Mouse (Mus musculus) embryonic facial prominence, embryonic 10.5 days (tissue): Measurements from ENCODE around the gene Endod1. TPM values are rescaled to one million over a fixed set of nuclear protein-coding genes. Genes with fewer than 3 reads are reported as not detected.

ENCODE experiments used
- DNase-seq: peaks from one replicate; pipeline ENCODE4 v3.0.0-alpha.2; 2017; ENCODE audit warnings: low spot score
- H3K27ac ChIP-seq: fragments of 300-500 bp; sonication (generic); replicated peaks from 2 replicates; pipeline ENCODE4 v1.5.1; 2016; ENCODE audit warnings: mild to moderate bottlenecking
- H3K27me3 ChIP-seq: fragments of 300-500 bp; sonication (generic); replicated peaks from 2 replicates; pipeline ENCODE4 v1.6.1; 2016; ENCODE audit warnings: low read depth, mild to moderate bottlenecking; ENCODE audit not compliant: poor library complexity, severe bottlenecking
- H3K36me3 ChIP-seq: fragments of 300-500 bp; sonication (generic); replicated peaks from 2 replicates; pipeline ENCODE4 v1.6.1; 2016; ENCODE audit warnings: mild to moderate bottlenecking, moderate library complexity
- H3K4me1 ChIP-seq: fragments of 300-500 bp; sonication (generic); 2 replicates; pipeline ENCODE4 v1.6.1; 2016
- H3K4me3 ChIP-seq: fragments of 300-500 bp; sonication (generic); 2 replicates; pipeline ENCODE4 v1.5.1; 2016; ENCODE audit warnings: mild to moderate bottlenecking, moderate library complexity
- H3K9me3 ChIP-seq: fragments of 300-500 bp; sonication (generic); 2 replicates; pipeline ENCODE4 v1.6.1; 2016; ENCODE audit warnings: mild to moderate bottlenecking
- WGBS: fragments of 180-500 bp; shearing (Covaris S2); methylation state at CpG from one replicate; pipeline ENCODE4 v1.1.7; 2016; 5-methylcytosine and 5-hydroxymethylcytosine counted together
- polyA plus RNA-seq: library from polyadenylated mRNA; unstranded; fragments of >200 nt; fragmentation: Nextera tagmentation; extraction: Ambion mirVana; gene quantifications from 2 replicates; pipeline ENCODE4 v1.2.1, GENCODE M21; 2016

Endod1 gene
- polyA plus RNA-seq = 6.9 and 8.0 TPM in 2 replicates

DNA sequence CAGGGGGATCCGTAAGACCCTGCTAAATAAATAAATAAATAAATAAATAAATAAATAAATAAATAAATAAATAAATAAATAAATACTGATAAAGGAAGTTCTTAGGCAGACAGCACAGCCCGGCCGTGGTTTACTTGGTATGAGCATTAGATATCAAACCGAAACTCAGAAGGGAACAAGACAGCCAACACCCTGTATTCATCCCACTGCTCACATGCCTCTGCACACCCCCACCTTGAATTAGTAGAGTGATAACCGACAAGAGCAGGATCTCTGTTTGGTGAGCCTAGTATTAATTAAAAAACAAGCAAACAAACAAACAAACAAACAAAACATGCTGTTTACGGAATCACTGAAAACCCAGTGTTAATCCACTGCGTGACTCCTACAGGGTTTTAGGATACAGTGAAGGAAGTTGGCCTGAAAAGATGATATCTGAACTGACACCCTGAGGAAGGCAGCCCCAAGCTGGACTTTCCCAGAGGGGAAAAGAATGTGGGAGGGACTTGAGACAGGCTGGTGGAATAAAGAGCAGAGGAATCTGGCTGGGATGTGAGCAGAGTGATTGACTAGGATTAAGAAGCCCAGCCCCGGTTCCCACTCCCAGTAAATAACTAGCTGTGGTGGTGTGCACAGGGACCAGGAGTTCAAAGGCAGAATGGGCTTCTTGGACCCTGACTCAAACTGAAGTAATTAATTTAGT, at the start of gene Endod1:
Endod1 (minus strand) TSS at position 155 of the 703 bp plus-strand sequence.
- peaks cover 20% of the 10 kb centered on the region for H3K27me3 ChIP-seq
- peak within 1 kb of the TSS; percentile 84 for H3K27ac ChIP-seq
- peak within 1 kb of the TSS; percentile 77 for H3K4me3 ChIP-seq
- H3K36me3 ChIP-seq = no peaks in the 10 kb centered on the region
- WGBS = 5% methylated on average over 8 of the region's 8 CpGs
- no peaks in the 10 kb centered on the region for H3K9me3 ChIP-seq
- H3K4me1 ChIP-seq = peaks cover 30% of the 10 kb centered on the region
- peak; percentile 32 for DNase-seq

DNA sequence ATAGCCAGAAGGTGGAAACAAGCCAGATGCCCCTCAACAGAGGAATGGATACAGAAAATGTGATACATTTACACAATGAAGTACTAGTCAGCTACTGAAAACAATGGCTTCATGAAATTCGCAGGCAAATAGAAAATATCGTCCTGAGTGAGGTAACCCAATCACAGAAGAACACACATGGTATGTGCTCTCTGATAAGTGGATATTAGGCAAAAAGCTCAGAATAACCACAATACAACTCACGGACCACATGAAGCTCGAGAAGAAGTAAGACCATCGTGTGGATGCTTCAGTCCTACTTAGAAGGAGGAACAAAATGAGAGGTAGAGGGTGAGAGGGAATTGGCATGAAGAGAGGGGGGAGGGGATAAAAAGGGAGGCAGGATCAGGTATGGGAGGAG, 27.8 kb upstream of the Endod1 start:
- no peak overlapping the region for H3K27ac ChIP-seq
- DNase-seq = no peak
- no peak overlapping the region for H3K4me3 ChIP-seq
- H3K36me3 ChIP-seq = no peaks in the 10 kb centered on the region
- H3K27me3 ChIP-seq = no peaks in the 10 kb centered on the region
- H3K4me1 ChIP-seq = no peaks in the 10 kb centered on the region
- WGBS = 90% methylated on average over 5 of the region's 5 CpGs
- no peaks in the 10 kb centered on the region for H3K9me3 ChIP-seq

DNA sequence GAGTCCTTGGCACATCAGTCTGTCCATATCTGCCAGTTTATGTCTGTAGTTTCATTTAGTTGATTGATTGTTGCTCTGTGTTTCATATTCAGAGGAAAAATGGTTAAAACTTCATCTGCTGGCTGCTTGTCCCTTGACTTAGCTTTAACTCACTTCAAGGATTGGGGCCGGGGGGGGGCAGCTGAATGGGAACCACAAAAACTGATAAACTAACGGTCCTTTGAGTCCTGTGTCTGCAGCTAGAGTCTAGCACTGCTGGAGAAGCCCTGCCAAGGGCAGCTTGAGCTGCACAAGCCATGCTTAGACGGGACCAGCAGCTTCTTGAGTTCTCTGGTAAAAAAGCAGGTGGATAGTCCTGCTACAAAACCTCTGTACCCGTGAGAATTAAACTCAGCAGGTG, 26.7 kb upstream of the Endod1 start:
- no peaks in the 10 kb centered on the region for H3K4me1 ChIP-seq
- H3K36me3 ChIP-seq = no peaks in the 10 kb centered on the region
- H3K27me3 ChIP-seq = no peaks in the 10 kb centered on the region
- no peak for DNase-seq
- H3K27ac ChIP-seq = no peak overlapping the region
- WGBS = 69% methylated on average over 4 of the region's 4 CpGs
- H3K4me3 ChIP-seq = no peak overlapping the region
- no peaks in the 10 kb centered on the region for H3K9me3 ChIP-seq

DNA sequence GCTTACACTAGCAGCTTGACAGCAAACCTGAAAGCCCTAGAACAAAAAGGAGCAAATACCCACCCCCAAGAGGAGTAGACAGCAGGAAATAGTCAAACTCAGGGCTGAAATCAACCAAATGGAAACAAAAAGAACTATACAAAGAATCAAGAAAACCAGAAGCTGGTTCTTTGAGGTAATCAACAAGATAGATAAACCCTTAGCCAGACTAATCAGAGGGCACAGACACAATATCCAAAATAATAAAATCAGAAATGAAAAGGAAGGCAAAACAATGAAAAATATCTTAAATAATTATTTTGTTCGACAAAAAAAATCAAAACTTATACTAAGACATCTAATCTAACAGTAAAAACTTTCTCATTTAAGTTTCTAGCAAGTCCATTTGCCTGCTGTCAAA, 24.7 kb upstream of the Endod1 start:
- Histone ChIP-seq H3K4me3 (no peak overlapping the region), H3K36me3 (no peaks in the 10 kb centered on the region), H3K27me3 (no peaks in the 10 kb centered on the region), H3K27ac (no peak overlapping the region), H3K9me3 (no peaks in the 10 kb centered on the region), H3K4me1 (no peaks in the 10 kb centered on the region)
- DNase-seq = no peak
- 84% methylated on average over 1 of the region's 1 CpGs for WGBS

- H3K36me3 ChIP-seq = no peaks in the 10 kb centered on the region
- 84% methylated on average over 1 of the region's 1 CpGs for WGBS
- H3K4me1 ChIP-seq = no peaks in the 10 kb centered on the region
- no peak overlapping the region for H3K27ac ChIP-seq
- H3K4me3 ChIP-seq = no peak overlapping the region
- no peaks in the 10 kb centered on the region for H3K27me3 ChIP-seq
- no peaks in the 10 kb centered on the region for H3K9me3 ChIP-seq
- no peak for DNase-seq
Observed at GRCm38 (mm10) chr9:14402099-14402498, 20.8 kb upstream of the Endod1 start.

DNA sequence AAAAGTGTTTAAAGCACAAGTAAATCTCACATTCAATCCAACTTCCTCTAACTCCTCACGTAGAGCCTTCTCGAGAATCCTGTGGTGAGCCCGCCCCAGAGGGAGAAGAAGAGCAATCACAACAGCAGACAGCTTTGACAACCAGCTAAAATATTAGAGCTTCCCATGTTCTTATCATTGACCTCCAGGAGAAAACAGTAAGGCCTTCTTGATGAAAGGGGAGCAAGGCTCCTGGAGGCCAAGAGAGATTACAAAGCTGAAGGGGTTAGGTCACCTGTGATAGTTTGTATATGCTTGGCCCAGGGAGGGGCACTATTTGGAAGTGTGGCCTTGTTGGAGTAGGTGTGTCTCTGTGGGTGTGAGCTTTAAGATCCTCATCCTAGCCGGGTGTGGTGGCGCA, 19.1 kb upstream of the Endod1 start:
- Histone ChIP-seq H3K4me3 (no peak overlapping the region), H3K4me1 (no peaks in the 10 kb centered on the region), H3K27me3 (no peaks in the 10 kb centered on the region), H3K36me3 (no peaks in the 10 kb centered on the region), H3K27ac (no peak overlapping the region), H3K9me3 (no peaks in the 10 kb centered on the region)
- no peak for DNase-seq
- 90% methylated on average over 5 of the region's 5 CpGs for WGBS

DNA sequence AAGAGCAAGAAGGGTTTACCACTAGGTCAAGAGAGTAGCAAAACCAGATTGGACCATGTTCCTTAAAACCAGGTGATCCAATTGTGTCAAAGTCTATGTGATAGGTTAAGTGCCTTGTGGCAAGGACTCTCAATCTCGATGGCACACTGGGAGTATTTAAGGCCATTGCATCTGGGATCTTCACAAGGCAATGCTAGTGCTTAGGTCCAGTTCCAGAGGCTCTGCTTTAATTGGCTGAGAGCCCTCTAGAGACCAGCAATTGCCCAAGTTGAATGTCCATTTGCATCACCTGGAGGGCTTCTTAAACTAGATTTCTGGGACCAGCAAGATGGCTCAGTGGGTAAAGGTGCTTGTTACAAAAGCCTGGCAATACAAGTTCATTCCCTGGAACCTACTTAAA, 17.6 kb upstream of the Endod1 start:
- no peak for DNase-seq
- WGBS = 83% methylated on average over 1 of the region's 1 CpGs

DNA sequence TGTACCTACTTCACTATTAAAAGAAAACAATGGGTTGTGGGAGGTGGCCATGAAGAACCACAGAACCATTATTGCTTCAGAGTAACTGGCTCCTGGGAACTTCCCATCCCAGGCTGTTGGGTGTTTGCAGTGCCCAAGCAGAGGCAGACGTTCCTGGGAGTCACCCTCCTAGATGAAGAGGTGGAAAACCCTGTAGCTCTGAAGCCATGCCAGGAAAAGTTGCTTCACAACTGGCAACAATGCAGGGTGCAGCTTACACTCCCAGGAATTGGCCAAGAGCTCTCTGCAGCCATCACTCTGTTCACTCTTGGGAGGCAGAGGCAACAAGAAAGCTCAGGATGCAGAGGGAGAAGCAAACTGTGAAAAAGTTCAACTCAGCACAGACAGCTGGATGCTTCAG, 16.8 kb upstream of the Endod1 start:
- no peak overlapping the region for H3K27ac ChIP-seq
- DNase-seq = no peak
- H3K9me3 ChIP-seq = no peaks in the 10 kb centered on the region
- no peaks in the 10 kb centered on the region for H3K36me3 ChIP-seq
- H3K4me3 ChIP-seq = no peak overlapping the region
- no peaks in the 10 kb centered on the region for H3K4me1 ChIP-seq
- 71% methylated on average over 1 of the region's 1 CpGs for WGBS
- H3K27me3 ChIP-seq = no peaks in the 10 kb centered on the region

More for the DNA sequence above, 17.6 kb upstream of the Endod1 start:
- H3K4me1 ChIP-seq = no peaks in the 10 kb centered on the region
- no peak overlapping the region for H3K4me3 ChIP-seq
- no peaks in the 10 kb centered on the region for H3K9me3 ChIP-seq
- no peak overlapping the region for H3K27ac ChIP-seq
- H3K27me3 ChIP-seq = no peaks in the 10 kb centered on the region
- H3K36me3 ChIP-seq = no peaks in the 10 kb centered on the region

- no peak for DNase-seq
- Histone ChIP-seq H3K4me3 (no peak overlapping the region), H3K27ac (no peak overlapping the region), H3K36me3 (no peaks in the 10 kb centered on the region), H3K4me1 (no peaks in the 10 kb centered on the region), H3K27me3 (no peaks in the 10 kb centered on the region), H3K9me3 (no peaks in the 10 kb centered on the region)
- WGBS = 89% methylated on average over 6 of the region's 6 CpGs
Observed at GRCm38 (mm10) chr9:14397449-14397819, 16.1 kb upstream of the Endod1 start.

DNA sequence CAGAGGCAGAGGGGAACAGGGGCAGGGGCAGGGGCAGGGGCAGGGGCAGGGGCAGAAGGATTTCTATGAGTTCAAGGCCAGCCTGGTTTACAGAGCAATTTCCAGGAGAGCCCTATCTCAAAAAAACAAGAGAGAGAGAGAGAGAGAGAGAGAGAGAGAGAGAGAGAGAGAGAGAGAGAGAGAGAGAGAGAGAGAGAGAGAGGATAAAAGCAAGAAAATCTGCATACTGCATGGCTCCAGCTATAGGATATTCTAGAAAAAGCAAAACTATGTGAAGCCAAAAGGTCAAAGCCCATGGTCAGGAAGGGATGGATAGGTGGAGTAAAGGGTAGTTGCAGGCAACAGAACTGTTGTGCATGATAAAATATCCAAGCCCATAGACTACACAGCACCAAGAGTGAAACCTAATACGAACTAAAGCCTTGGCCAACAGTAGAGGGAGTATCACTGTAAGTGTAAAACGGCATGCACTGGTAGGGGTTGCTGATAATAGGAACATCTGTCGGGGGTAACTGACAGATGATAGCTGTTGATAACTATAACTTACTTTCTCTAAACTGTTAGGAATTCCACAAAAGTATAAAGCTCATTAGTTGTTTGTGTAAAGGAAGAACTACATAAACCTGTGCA, 15.6 kb upstream of the Endod1 start:
- Histone ChIP-seq H3K4me3 (no peak overlapping the region), H3K4me1 (no peaks in the 10 kb centered on the region), H3K27ac (no peak overlapping the region), H3K27me3 (no peaks in the 10 kb centered on the region), H3K9me3 (no peaks in the 10 kb centered on the region), H3K36me3 (no peaks in the 10 kb centered on the region)
- DNase-seq = no peak
- 73% methylated on average over 3 of the region's 3 CpGs for WGBS

GRCm38 (mm10) chr9:14396096-14396495, 14.8 kb upstream of the Endod1 start:
- Histone ChIP-seq H3K4me1 (no peaks in the 10 kb centered on the region), H3K36me3 (no peaks in the 10 kb centered on the region), H3K27ac (no peak overlapping the region), H3K9me3 (no peaks in the 10 kb centered on the region), H3K27me3 (no peaks in the 10 kb centered on the region), H3K4me3 (no peak overlapping the region)
- DNase-seq = no peak
- WGBS = 86% methylated on average over 2 of the region's 2 CpGs

DNA sequence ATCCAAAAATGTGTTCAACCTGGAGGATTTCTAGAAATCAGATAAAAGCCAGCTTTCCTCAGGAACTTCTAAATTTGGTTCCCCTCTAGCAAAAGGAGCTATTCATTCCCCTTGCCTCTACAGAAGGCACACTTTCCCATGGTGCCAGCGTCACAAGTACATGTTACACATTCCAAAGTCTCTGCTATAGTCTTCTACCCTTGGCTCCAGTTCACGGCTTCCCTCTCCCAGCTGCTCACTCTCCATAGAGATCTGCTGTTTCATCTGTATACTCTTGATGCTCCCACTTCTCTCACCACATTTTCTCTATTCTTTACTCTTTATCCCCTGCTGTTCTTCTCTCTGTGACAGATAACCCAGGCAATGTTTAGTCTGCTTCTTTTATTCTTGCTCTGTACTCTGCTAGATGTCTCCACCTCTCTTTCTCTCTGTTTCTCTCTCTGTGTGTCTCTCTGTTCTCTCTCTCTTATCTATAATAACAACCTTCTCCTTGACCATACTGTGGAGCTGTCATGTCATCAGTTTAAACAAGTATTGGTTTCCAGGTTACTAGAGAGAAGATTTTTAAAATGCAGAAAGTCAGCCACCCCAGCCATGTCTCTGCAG, 13.8 kb upstream of the Endod1 start:
- H3K4me1 ChIP-seq = no peaks in the 10 kb centered on the region
- 61% methylated on average over 2 of the region's 2 CpGs for WGBS
- H3K36me3 ChIP-seq = no peaks in the 10 kb centered on the region
- no peak overlapping the region for H3K27ac ChIP-seq
- DNase-seq = no peak
- H3K4me3 ChIP-seq = no peak overlapping the region
- H3K9me3 ChIP-seq = no peaks in the 10 kb centered on the region
- H3K27me3 ChIP-seq = no peaks in the 10 kb centered on the region

- Histone ChIP-seq H3K9me3 (no peaks in the 10 kb centered on the region), H3K27ac (no peak overlapping the region), H3K36me3 (no peaks in the 10 kb centered on the region), H3K4me1 (no peaks in the 10 kb centered on the region), H3K27me3 (no peaks in the 10 kb centered on the region), H3K4me3 (no peak overlapping the region)
- 83% methylated on average over 3 of the region's 3 CpGs for WGBS
- DNase-seq = no peak
Observed at GRCm38 (mm10) chr9:14391841-14392318, 10.6 kb upstream of the Endod1 start.
